Mouse (Mus musculus) bone marrow, adult 2 months (tissue): ENCODE data around the gene Psmd4.

ENCODE experiments used
- CTCF ChIP-seq: fragments of 200-500 bp; IDR thresholded peaks from 2 replicates; pipeline ENCODE4 v1.5.1; 2011; ENCODE audit warnings: low read length, control low read depth; ENCODE audit not compliant: control insufficient read depth, insufficient read depth
- POLR2A ChIP-seq: fragments of 200-500 bp; IDR thresholded peaks from 2 replicates; pipeline ENCODE4 v1.6.1; 2011; ENCODE audit warnings: low read depth, mild to moderate bottlenecking, control low read depth, low read length, borderline replicate concordance; ENCODE audit not compliant: control insufficient read depth

DNA sequence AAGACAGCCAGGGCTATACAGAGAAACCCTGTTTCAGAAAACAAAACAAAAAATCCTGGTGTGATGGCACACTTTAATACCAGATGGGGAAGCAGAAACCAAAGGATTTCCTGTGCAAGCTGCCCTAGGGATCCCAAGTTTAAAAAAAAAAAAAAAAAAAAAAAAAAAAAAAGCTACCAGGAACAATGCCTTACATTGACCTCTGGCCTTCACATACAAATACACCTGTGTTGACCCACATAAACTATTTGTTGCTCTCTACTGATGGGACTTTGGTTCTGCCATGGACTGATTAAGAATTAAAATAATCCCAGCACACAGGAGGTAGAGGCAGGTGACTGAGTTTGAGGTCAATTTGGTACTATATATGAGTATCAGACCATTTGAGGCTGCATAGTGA lies 39.1 kb downstream of the Psmd4 start:
- TF ChIP-seq CTCF (no peak), POLR2A (no peak)
